Mouse (Mus musculus) forebrain, embryonic 15.5 days (tissue): ENCODE measurements around the gene Neurl2. TPM values are rescaled to one million over a fixed set of nuclear protein-coding genes. Genes with fewer than 3 reads are reported as not detected.
A peak's percentile ranks its signal among the peaks of the same experiment; 100 is the strongest.
"Not testable (repeated sequence)": the region's sequence is repeated elsewhere in the genome, so short reads cannot be mapped to it uniquely, and the experiment has no call there.

Source experiments
- ATAC-seq: fragments of 200-750 bp; cut with Nextera tagmentation; replicated peaks from 2 replicates; pipeline ENCODE4 v1.8.0; 2017; ENCODE audit warnings: mild to moderate bottlenecking, moderate TSS enrichment, moderate library complexity
- H3K27ac ChIP-seq: fragments of 300-500 bp; sonication (generic); replicated peaks from 2 replicates; pipeline ENCODE4 v1.5.1; 2015; ENCODE audit warnings: mild to moderate bottlenecking, inconsistent platforms
- H3K27me3 ChIP-seq: fragments of 300-500 bp; sonication (generic); 2 replicates; pipeline ENCODE4 v1.6.1; 2015; ENCODE audit warnings: inconsistent platforms
- H3K36me3 ChIP-seq: fragments of 300-500 bp; sonication (generic); 2 replicates; pipeline ENCODE4 v1.6.1; 2015; ENCODE audit warnings: mild to moderate bottlenecking, inconsistent platforms
- H3K4me1 ChIP-seq: fragments of 300-500 bp; sonication (generic); 2 replicates; pipeline ENCODE4 v1.6.1; 2015; ENCODE audit warnings: inconsistent platforms
- H3K4me2 ChIP-seq: fragments of 300-500 bp; sonication (generic); replicated peaks from 2 replicates; pipeline ENCODE4 v1.6.1; 2015; ENCODE audit warnings: mild to moderate bottlenecking, inconsistent platforms
- H3K4me3 ChIP-seq: fragments of 300-500 bp; sonication (generic); 2 replicates; pipeline ENCODE4 v1.5.1; 2015; ENCODE audit warnings: mild to moderate bottlenecking, inconsistent platforms
- H3K9ac ChIP-seq: fragments of 300-500 bp; sonication (generic); replicated peaks from 2 replicates; pipeline ENCODE4 v1.6.1; 2015; ENCODE audit warnings: mild to moderate bottlenecking, inconsistent platforms
- H3K9me3 ChIP-seq: fragments of 300-500 bp; sonication (generic); 2 replicates; pipeline ENCODE4 v1.6.1; 2016; ENCODE audit warnings: inconsistent platforms
- WGBS: fragments of 180-500 bp; shearing (Covaris S2); methylation state at CpG from one replicate; pipeline ENCODE4 v1.1.7; 2015; ENCODE audit warnings: mixed read lengths; 5-methylcytosine and 5-hydroxymethylcytosine counted together
- polyA plus RNA-seq: library from polyadenylated mRNA; unstranded; fragments of >200 nt; fragmentation: Nextera tagmentation; extraction: Ambion mirVana; gene quantifications from 2 replicates; pipeline ENCODE4 v1.2.1, GENCODE M21; 2015

Gene Neurl2
- polyA plus RNA-seq, 1 experiment from 2014 or later, result 6.5 TPM

GRCm38 (mm10) chr2:164856309-164857100, 23.2 kb upstream of the Neurl2 start:
- H3K4me3 ChIP-seq, result peak overlapping the region; percentile 44
- H3K36me3 ChIP-seq, result no peaks in the 10 kb centered on the region
- H3K9ac ChIP-seq, result peak overlapping the region; percentile 39
- H3K27ac ChIP-seq, result no peak overlapping the region
- peak; percentile 8; the same call in 1 of the 2 replicates for ATAC-seq
- H3K9me3 ChIP-seq, result no peaks in the 10 kb centered on the region
- WGBS, result 2% methylated on average over 42 of the region's 42 CpGs
- H3K4me1 ChIP-seq, result peaks cover 21% of the 10 kb centered on the region
- peak overlapping the region; percentile 90 for H3K4me2 ChIP-seq
- peaks cover 37% of the 10 kb centered on the region for H3K27me3 ChIP-seq

GRCm38 (mm10) chr2:164855572-164855971, 22.3 kb upstream of the Neurl2 start:
- not testable (repeated sequence) for H3K27ac ChIP-seq, H3K9me3 ChIP-seq, H3K9ac ChIP-seq, H3K4me3 ChIP-seq, H3K36me3 ChIP-seq, ATAC-seq, H3K4me2 ChIP-seq
- WGBS, result 82% methylated on average over 5 of the region's 5 CpGs
- Histone ChIP-seq H3K27me3 (peaks cover 37% of the 10 kb centered on the region), H3K4me1 (peaks cover 21% of the 10 kb centered on the region)

GRCm38 (mm10) chr2:164850061-164850460, 16.8 kb upstream of the Neurl2 start:
- Histone ChIP-seq H3K27ac (no peak overlapping the region), H3K4me1 (no peaks in the 10 kb centered on the region), H3K9ac (no peak overlapping the region), H3K27me3 (peaks cover 4% of the 10 kb centered on the region), H3K4me3 (no peak overlapping the region), H3K36me3 (no peaks in the 10 kb centered on the region), H3K4me2 (no peak overlapping the region), H3K9me3 (no peaks in the 10 kb centered on the region)
- WGBS, result 90% methylated on average over 8 of the region's 8 CpGs
- no peak for ATAC-seq

GRCm38 (mm10) chr2:164845782-164846181, 12.5 kb upstream of the Neurl2 start:
- H3K27ac ChIP-seq, result no peak overlapping the region
- no peaks in the 10 kb centered on the region for H3K9me3 ChIP-seq
- 54% methylated on average over 3 of the region's 3 CpGs for WGBS
- H3K4me2 ChIP-seq, result no peak overlapping the region
- H3K4me3 ChIP-seq, result no peak overlapping the region
- no peaks in the 10 kb centered on the region for H3K36me3 ChIP-seq
- no peaks in the 10 kb centered on the region for H3K27me3 ChIP-seq
- no peak for ATAC-seq
- H3K4me1 ChIP-seq, result no peaks in the 10 kb centered on the region
- no peak overlapping the region for H3K9ac ChIP-seq

- H3K9ac ChIP-seq, result no peak overlapping the region
- H3K27me3 ChIP-seq, result no peaks in the 10 kb centered on the region
- peaks cover 20% of the 10 kb centered on the region for H3K36me3 ChIP-seq
- H3K4me3 ChIP-seq, result 0 out of 2 replicates have a peak overlapping the region, but pooled peaks have one; percentile 81
- no peaks in the 10 kb centered on the region for H3K9me3 ChIP-seq
- no peak for ATAC-seq
- H3K27ac ChIP-seq, result no peak overlapping the region
- H3K4me1 ChIP-seq, result peaks cover 23% of the 10 kb centered on the region
- H3K4me2 ChIP-seq, result no peak overlapping the region
- 91% methylated on average over 4 of the region's 4 CpGs for WGBS
These were observed 1.9 kb upstream of the Neurl2 start for GRCm38 (mm10) chr2:164835164-164835563.

GRCm38 (mm10) chr2:164834531-164834930, 1.3 kb upstream of the Neurl2 start:
- no peak for ATAC-seq
- H3K4me2 ChIP-seq, result peak overlapping the region; percentile 100
- H3K4me1 ChIP-seq, result peaks cover 23% of the 10 kb centered on the region
- H3K4me3 ChIP-seq, result peak overlapping the region; percentile 81
- 52% methylated on average over 8 of the region's 8 CpGs for WGBS
- H3K27me3 ChIP-seq, result no peaks in the 10 kb centered on the region
- H3K9me3 ChIP-seq, result no peaks in the 10 kb centered on the region
- peak overlapping the region; percentile 73 for H3K9ac ChIP-seq
- H3K36me3 ChIP-seq, result peaks cover 16% of the 10 kb centered on the region
- no peak overlapping the region for H3K27ac ChIP-seq

GRCm38 (mm10) chr2:164832748-164833301, 431 bp downstream of the Neurl2 start, which contains the start of gene Ctsa:
Gene Ctsa, plus strand, starts transcription at chr2:164832873.
- peak within 1 kb of the TSS; percentile 81 for H3K4me3 ChIP-seq
- peak within 1 kb of the TSS; percentile 82 for H3K27ac ChIP-seq
- H3K4me1 ChIP-seq, result peaks cover 23% of the 10 kb centered on the region
- ATAC-seq, result peak; percentile 79
- peaks cover 3% of the 10 kb centered on the region; the same call in 1 of the 2 replicates for H3K36me3 ChIP-seq
- H3K4me2 ChIP-seq, result peak within 1 kb of the TSS; percentile 100
- peak within 1 kb of the TSS; percentile 73 for H3K9ac ChIP-seq
- WGBS, result under 1% methylated on average over 35 of the region's 35 CpGs
- no peaks in the 10 kb centered on the region for H3K27me3 ChIP-seq
- H3K9me3 ChIP-seq, result no peaks in the 10 kb centered on the region

- Histone ChIP-seq H3K4me2 (peak overlapping the region; percentile 100), H3K36me3 (peaks cover 4% of the 10 kb centered on the region), H3K27ac (peak overlapping the region; percentile 82), H3K4me1 (peaks cover 23% of the 10 kb centered on the region), H3K9me3 (no peaks in the 10 kb centered on the region), H3K27me3 (no peaks in the 10 kb centered on the region), H3K4me3 (peak overlapping the region; percentile 81), H3K9ac (peak overlapping the region; percentile 73)
- ATAC-seq, result no peak; the same call in 1 of the 2 replicates
- WGBS, result 61% methylated on average over 16 of the region's 16 CpGs
These were observed 1.1 kb downstream of the Neurl2 start for GRCm38 (mm10) chr2:164832032-164832747.

GRCm38 (mm10) chr2:164831029-164831428, 2.2 kb downstream of the Neurl2 start:
- H3K4me2 ChIP-seq, result no peak overlapping the region
- H3K4me1 ChIP-seq, result peaks cover 23% of the 10 kb centered on the region
- no peaks in the 10 kb centered on the region for H3K27me3 ChIP-seq
- peaks cover 15% of the 10 kb centered on the region for H3K36me3 ChIP-seq
- ATAC-seq, result no peak
- H3K9ac ChIP-seq, result no peak overlapping the region
- no peaks in the 10 kb centered on the region for H3K9me3 ChIP-seq
- H3K4me3 ChIP-seq, result no peak overlapping the region
- H3K27ac ChIP-seq, result no peak overlapping the region
- 86% methylated on average over 10 of the region's 10 CpGs for WGBS

- H3K9ac ChIP-seq, result no peak overlapping the region
- ATAC-seq, result no peak
- WGBS, result 97% methylated on average over 1 of the region's 1 CpGs
These were observed 4.2 kb downstream of the Neurl2 start for GRCm38 (mm10) chr2:164829090-164829489.

GRCm38 (mm10) chr2:164828437-164828836, 4.8 kb downstream of the Neurl2 start, which contains the start of gene Spata25:
Gene Spata25, minus strand, starts transcription at chr2:164828537.
- Histone ChIP-seq H3K4me1 (peaks cover 21% of the 10 kb centered on the region), H3K27ac (no peak within 1 kb of the TSS), H3K27me3 (no peaks in the 10 kb centered on the region), H3K9me3 (no peaks in the 10 kb centered on the region), H3K9ac (no peak within 1 kb of the TSS), H3K4me3 (no peak within 1 kb of the TSS), H3K36me3 (peaks cover 28% of the 10 kb centered on the region), H3K4me2 (no peak within 1 kb of the TSS)
- 83% methylated on average over 6 of the region's 6 CpGs for WGBS
- no peak for ATAC-seq

More at GRCm38 (mm10) chr2:164829090-164829489, 4.2 kb downstream of the Neurl2 start:
- peaks cover 16% of the 10 kb centered on the region for H3K4me1 ChIP-seq
- H3K36me3 ChIP-seq, result peaks cover 28% of the 10 kb centered on the region
- no peak overlapping the region for H3K4me2 ChIP-seq
- no peak overlapping the region for H3K27ac ChIP-seq
- no peaks in the 10 kb centered on the region for H3K27me3 ChIP-seq
- H3K4me3 ChIP-seq, result no peak overlapping the region
- H3K9me3 ChIP-seq, result no peaks in the 10 kb centered on the region
